Mouse (Mus musculus): Measurements from ENCODE around the gene Milr1.
"Not testable (repeated sequence)": the region's sequence is repeated elsewhere in the genome, so short reads cannot be mapped to it uniquely, and the experiment has no call there.

Gene Milr1

GRCm38 (mm10) chr11:106778589-106779387 lies 27.8 kb downstream of the Milr1 start:
- DNase-seq = no peak

- peak; percentile 88 for DNase-seq
Observed at GRCm38 (mm10) chr11:106779388-106780088, 28.5 kb downstream of the Milr1 start, which contains the start of gene Polg2. Gene Polg2 (minus strand): TSS chr11:106779537.

GRCm38 (mm10) chr11:106780089-106780425 lies 29.0 kb downstream of the Milr1 start:
- DNase-seq = no peak

DNA sequence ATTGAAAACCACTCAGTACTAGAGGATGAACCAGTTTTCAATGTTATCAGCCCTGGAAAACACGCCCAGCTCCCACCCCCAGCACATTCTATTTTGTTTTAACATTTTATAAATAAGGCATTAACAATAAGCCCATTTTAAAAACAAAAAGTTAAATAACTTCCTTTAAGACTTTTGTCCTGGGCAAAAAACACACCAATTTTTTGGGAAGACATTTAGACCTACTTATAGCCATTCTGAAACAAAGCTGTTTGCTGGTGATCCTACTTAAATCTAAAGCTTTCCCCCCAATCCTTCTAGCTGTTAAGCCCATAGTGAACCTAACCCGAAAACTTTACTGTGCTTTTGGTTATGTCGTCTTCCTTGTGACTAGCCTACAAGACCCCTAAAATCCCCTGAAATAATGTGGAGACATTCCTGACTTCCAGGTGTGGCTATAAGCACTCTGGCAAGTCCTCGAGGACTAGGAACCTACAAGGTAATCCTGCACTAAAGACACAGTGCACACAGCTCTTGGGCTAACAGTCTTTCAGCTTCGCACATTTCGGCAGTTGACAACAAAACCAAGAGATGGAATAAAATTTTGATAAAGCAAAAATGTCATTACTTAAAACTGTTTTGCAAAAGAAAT lies 29.7 kb downstream of the Milr1 start:
- no peak for DNase-seq

GRCm38 (mm10) chr11:106782271-106782670 lies 31.2 kb downstream of the Milr1 start:
- DNase-seq = not testable (repeated sequence)

DNA sequence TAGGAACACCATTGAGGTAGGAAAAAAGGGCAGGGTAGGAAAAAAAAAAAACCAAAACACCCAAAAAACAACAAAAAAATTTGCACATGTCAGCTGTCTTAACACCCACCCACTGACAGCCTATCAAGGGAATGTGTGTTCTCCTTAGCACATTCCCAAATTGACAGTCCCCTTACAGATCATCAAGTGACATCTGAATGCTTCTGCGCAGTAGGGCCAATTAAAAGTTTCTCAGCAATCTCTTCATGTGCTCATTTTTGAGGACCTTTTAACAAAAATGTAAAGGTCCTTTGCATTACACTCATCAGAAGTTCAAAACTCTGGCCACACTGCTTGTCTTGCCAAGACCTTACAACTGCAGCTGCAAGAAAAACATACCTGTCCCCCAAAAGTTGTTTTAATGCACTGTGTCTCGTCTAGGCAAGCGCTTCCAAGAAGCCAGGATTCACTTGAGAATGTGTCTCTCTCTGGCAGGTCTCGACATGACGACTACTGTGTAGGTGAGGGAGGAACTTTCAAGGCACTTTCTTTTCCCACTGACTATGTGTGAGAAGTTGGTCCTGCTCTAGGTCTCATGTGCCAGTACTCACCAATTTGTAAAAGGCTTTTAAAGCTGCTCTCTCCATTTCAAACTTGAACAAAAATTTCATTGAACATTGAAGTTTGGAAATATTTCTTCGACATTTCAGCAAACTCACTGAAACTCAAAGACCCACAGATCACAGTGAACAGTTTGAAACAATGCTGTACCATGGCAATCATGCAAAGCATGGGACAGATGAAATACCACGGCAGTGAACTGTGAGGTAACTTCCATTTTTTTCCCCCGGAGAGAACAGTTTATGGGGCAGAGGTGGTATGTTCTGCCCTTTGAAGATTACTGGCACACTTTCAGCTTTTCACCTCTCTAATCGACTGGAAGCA lies 32.1 kb downstream of the Milr1 start:
- no peak for DNase-seq

DNA sequence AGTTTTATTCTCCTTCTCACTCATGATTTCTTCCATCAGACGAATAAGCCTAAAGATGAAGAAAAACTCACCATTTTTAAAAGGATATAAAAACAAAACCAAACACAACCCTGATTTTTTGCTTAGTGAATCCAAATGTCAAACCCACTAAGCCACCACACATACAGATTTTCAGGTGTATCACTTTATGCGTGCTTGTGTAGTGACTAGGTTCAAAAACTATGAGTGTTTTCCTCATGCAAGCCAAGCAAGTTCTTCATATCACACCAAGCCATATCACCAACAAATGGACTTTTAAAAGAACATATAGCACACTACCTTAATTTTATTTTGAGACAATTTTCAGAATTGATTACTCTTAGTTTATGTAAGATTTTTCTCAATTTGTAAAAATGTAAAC lies 33.5 kb downstream of the Milr1 start:
- DNase-seq = no peak

- no peak for DNase-seq
Observed at GRCm38 (mm10) chr11:106785043-106785442, 34.0 kb downstream of the Milr1 start.

DNA sequence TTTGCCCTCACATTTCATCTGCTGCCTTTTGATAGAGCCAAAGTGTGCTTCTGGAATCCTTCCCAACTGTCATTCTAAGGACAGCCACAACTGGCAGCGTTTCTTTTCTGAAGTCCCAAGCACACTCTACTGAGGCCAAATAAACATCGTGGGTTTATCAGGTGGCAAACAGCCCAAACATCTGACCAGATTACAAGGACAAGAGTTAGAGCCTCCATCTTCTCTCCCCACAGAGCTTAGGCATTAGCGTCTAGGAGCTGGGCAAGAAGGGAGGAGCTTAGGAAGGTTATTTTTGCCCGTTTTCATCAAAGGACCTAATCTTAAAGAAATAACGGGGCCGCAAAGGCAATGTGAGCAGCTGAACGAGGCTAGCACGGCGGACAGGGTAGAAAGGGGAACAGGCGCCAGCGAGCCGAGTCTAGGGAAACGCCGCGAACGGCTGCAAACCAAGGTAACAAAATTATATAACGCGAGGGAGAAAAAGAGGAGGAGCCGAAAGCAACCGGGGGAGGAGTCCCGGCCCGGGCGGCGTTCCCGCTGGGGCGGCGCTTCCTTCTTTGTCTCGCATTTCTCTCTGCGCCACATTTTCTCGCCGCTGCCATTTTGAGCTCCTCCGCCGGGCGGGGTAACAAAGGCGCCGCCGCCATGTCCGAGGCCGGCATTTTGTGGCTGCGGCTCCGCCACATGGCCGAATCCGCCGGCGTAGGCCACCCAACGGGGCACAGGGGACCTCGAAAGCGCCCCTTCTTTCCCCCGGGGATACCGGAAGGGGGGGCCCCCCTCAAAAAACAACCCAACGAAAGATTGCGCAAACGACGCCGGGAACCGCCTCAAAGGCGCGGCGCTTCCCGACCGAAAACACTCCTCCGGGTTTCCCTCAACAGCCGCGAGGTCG lies 36.4 kb downstream of the Milr1 start:
- peak; percentile 85 for DNase-seq

GRCm38 (mm10) chr11:106788026-106788774 lies 37.2 kb downstream of the Milr1 start:
- DNase-seq = peak; percentile 100

GRCm38 (mm10) chr11:106788775-106789459 lies 37.9 kb downstream of the Milr1 start, which contains the start of the genes Ddx5 and Cep95:
Gene Ddx5 (minus strand): TSS chr11:106789185.
Gene Cep95 (plus strand): TSS chr11:106789252.
- DNase-seq = peak; percentile 90

GRCm38 (mm10) chr11:106789649-106790048 lies 38.6 kb downstream of the Milr1 start:
- DNase-seq = no peak

DNA sequence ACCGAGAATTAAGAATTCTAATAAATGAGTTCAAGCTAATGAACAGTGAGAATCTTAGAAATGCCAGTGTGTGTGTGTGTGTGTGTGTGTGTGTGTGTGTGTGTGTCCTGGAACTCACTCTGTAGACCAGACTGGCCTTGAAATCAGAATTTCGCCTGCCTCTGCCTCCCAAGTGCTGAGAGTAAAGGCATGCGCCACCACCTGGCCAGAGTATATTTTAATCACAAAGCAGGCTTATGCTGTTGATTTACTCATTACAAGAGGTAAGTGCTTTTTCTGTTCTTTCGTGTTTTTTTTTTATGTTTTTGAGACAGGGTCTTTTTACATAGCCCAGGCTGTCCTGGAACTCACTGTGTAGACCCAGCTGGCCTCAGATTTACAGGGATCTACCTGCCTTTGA lies 42.8 kb downstream of the Milr1 start:
- no peak for DNase-seq

GRCm38 (mm10) chr11:106795679-106796078 lies 44.7 kb downstream of the Milr1 start:
- no peak for DNase-seq

- DNase-seq = no peak
Observed at GRCm38 (mm10) chr11:106802069-106802627, 51.1 kb downstream of the Milr1 start.

- DNase-seq = not testable (repeated sequence)
Observed at GRCm38 (mm10) chr11:106807442-106807841, 56.4 kb downstream of the Milr1 start.

- DNase-seq = no peak
Observed at GRCm38 (mm10) chr11:106812410-106813136, 61.5 kb downstream of the Milr1 start.

- DNase-seq = no peak
Observed at GRCm38 (mm10) chr11:106814601-106815320, 63.7 kb downstream of the Milr1 start.
